Mouse (Mus musculus): ENCODE results near the gene Cfp. TPM values are rescaled to one million over a fixed set of nuclear protein-coding genes. Genes with fewer than 3 reads are reported as not detected.

Cfp gene
- total and polyA plus RNA-seq, 3 experiments: 23.0 to 66.9 (median 26.1) TPM

DNA sequence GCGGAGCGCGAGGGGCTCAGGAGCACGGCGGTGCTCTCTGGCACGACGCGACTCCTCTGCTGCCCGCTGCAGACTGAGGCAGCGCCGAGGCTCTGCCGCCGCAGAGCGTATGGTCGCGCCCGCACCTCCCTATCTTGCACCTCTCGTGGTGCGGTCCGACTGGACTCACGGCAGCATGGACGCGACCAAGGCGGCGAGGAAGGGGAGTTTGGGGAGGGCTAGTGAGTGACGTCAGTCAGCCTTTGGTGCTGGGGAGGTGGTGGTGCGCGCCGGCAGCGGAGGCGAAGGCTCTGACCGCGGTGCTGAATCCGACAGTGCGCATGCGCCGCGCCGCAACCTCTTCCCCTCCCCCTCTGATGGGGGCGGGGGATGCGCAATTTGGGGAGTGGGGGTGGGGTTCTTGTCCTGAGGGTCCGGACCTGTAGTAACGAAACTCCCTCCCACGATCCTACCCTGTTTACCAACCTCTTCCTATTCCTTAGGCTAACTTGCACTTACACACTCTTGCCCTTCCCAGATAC lies 10.5 kb downstream of the Cfp start, which contains the start of gene Syn1:
Gene Syn1, minus strand, starts transcription at position 161 of the 521 bp plus-strand sequence.
- DNase-seq (ENCODE audit: extremely low read depth): peak; percentile 78
- dilution Hi-C loops (cut with MboI; ENCODE audit: extremely low pct_ligation_motif_present, extremely low pct_unique_long_range_greater_than_20kb, low sequenced_read_pairs) (no loop called here), in situ Hi-C loops (cut with MboI; ENCODE audit: low pct_ligation_motif_present, low pct_unique_long_range_greater_than_20kb, low sequenced_read_pairs) (no loop called here)
- peak within 1 kb of the TSS in 2 of 3 experiments; percentile 32 to 64 for H3K4me3 ChIP-seq (replicated peaks in 1 of 3; ENCODE audit: low read depth in 2 of 3, low read length in 2 of 3, poor library complexity in 1 of 3)
- no peaks in the 10 kb centered on the region for H3K9me3 ChIP-seq (replicated peaks; ENCODE audit: low read length)
- H3K27me3 ChIP-seq (replicated peaks): peaks cover 14% of the 10 kb centered on the region
- peak within 1 kb of the TSS; percentile 67 for H3K4me2 ChIP-seq (ENCODE audit: insufficient read depth, low read depth, poor library complexity, severe bottlenecking)
- peak within 1 kb of the TSS; percentile 6; the same call in 1 of the 2 replicates for H3K9ac ChIP-seq (ENCODE audit: insufficient read depth, low read depth)
- H3K36me3 ChIP-seq (replicated peaks in 1 of 2; ENCODE audit: control insufficient read depth in 1 of 2, insufficient read depth in 1 of 2, low read length in 1 of 2): peaks cover 0 to 8% of the 10 kb centered on the region in 2 experiments
- no peak within 1 kb of the TSS for H3K27ac ChIP-seq (ENCODE audit: insufficient read depth, low read depth)
- H3K4me1 ChIP-seq (ENCODE audit: control insufficient read depth in 1 of 2, insufficient read depth in 2 of 2): no peaks in the 10 kb centered on the region; a peak in 1 of 4 replicates
- no peaks in the 10 kb centered on the region for H3K79me2 ChIP-seq (replicated peaks; ENCODE audit: control insufficient read depth, extremely low read depth, insufficient read depth, poor library complexity, severe bottlenecking)
- TF ChIP-seq IRF4 (IDR thresholded peaks at IDR 0.05; ENCODE audit: low read depth, low read length) (0 out of 2 replicates have a peak, but pooled peaks have one; percentile 8), MXI1 (IDR thresholded peaks at IDR 0.05; ENCODE audit: low read depth, low read length) (no peak; the same call in 1 of the 2 replicates), NRF1 (IDR thresholded peaks at IDR 0.05; ENCODE audit: low read depth, low read length) (peak; percentile 89), CHD1 (IDR thresholded peaks at IDR 0.05; ENCODE audit: low read depth, low read length) (peak; percentile 87; the same call in 1 of the 2 replicates), CHD2 (IDR thresholded peaks at IDR 0.05; ENCODE audit: low read length) (peak; percentile 92), TBP (conservative IDR thresholded peaks at IDR 0.05; ENCODE audit: low read depth, low read length) (no peak), NELFE (IDR thresholded peaks at IDR 0.05; ENCODE audit: low read depth, low read length) (no peak)

DNA sequence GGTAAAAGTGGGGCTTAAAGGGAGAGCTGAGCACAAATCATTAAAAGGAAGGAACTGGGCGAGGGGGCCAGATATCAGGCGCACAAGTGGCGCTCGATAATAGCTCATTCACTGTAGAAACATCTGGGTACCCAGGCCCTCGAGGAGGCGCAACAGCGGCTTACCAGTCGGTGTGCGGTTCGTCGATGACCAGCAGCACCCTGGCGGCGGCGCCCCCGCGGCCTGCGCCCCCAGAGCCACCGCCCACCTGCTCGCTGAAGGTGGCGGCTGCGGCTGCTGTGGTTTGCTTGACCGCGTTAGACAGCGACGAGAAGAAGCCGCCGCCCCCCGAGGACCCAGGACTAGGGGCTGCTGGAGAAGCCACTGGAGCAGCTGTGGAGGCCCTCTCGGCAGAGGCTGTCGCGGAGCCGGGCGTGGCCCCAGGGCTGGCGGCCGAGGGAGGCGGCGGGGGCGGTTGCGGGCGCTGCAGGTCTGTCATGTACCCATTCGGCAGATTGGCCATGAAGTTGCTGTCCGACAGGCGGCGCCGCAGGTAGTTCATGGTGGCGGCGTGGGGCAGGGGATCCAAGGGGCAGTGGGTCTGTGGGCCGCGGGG lies 11.0 kb downstream of the Cfp start:
- Histone ChIP-seq H3K27me3 (replicated peaks) (peaks cover 14% of the 10 kb centered on the region), H3K4me1 (ENCODE audit: control insufficient read depth in 1 of 2, insufficient read depth in 2 of 2) (peaks cover 0 to 4% of the 10 kb centered on the region in 2 experiments; a peak in 2 of 4 replicates), H3K79me2 (replicated peaks; ENCODE audit: control insufficient read depth, extremely low read depth, insufficient read depth, poor library complexity, severe bottlenecking) (no peaks in the 10 kb centered on the region), H3K9me3 (replicated peaks; ENCODE audit: low read length) (no peaks in the 10 kb centered on the region), H3K36me3 (replicated peaks in 1 of 2; ENCODE audit: control insufficient read depth in 1 of 2, insufficient read depth in 1 of 2, low read length in 1 of 2) (peaks cover 0 to 3% of the 10 kb centered on the region in 2 experiments), H3K4me2 (ENCODE audit: insufficient read depth, low read depth, poor library complexity, severe bottlenecking) (peak overlapping the region; percentile 67), H3K4me3 (replicated peaks in 1 of 3; ENCODE audit: low read depth in 2 of 3, low read length in 2 of 3, poor library complexity in 1 of 3) (peak overlapping the region in 2 of 3 experiments; percentile 32 to 64), H3K9ac (ENCODE audit: insufficient read depth, low read depth) (peak overlapping the region; percentile 6; the same call in 1 of the 2 replicates), H3K27ac (ENCODE audit: insufficient read depth, low read depth) (no peak overlapping the region)
- TF ChIP-seq CTCF (conservative IDR thresholded peaks at IDR 0.05 in 1 of 2, IDR thresholded peaks at IDR 0.05 in 1 of 2; ENCODE audit: low read depth in 2 of 2, low read length in 2 of 2): peak in 1 of 2 experiments; percentile 25; a peak in 2 of 4 replicates
- TF ChIP-seq BHLHE40 (IDR thresholded peaks at IDR 0.05; ENCODE audit: low read depth, low read length): no peak
- no peak for DNase-seq (ENCODE audit: extremely low read depth)
- dilution Hi-C loops (cut with MboI; ENCODE audit: extremely low pct_ligation_motif_present, extremely low pct_unique_long_range_greater_than_20kb, low sequenced_read_pairs) (no loop called here), in situ Hi-C loops (cut with MboI; ENCODE audit: low pct_ligation_motif_present, low pct_unique_long_range_greater_than_20kb, low sequenced_read_pairs) (no loop called here)

DNA sequence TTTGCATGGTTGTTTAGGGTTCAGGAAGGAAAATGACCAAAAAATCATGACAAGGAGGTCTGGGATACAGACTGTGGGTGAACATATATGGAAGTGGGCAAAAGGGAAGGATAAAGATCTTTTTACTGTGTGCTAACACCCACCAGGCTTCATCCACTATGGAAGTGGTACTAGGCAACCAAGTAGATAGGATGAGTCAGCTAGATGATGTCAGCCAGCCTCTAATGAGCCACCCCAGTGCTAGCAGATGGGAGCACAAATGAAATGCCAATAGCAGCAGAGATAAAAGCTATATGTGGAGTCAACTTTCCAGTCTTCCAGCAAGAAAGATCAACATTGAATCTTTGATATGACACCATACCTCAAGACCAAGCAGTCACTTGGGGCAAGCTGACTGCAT lies 16.3 kb downstream of the Cfp start:
- Histone ChIP-seq H3K4me1 (ENCODE audit: control insufficient read depth in 1 of 2, insufficient read depth in 2 of 2) (peaks cover 5 to 8% of the 10 kb centered on the region in 2 experiments; a peak in 2 of 4 replicates), H3K79me2 (replicated peaks; ENCODE audit: control insufficient read depth, extremely low read depth, insufficient read depth, poor library complexity, severe bottlenecking) (no peaks in the 10 kb centered on the region), H3K27me3 (replicated peaks) (peaks cover 13% of the 10 kb centered on the region), H3K4me3 (replicated peaks in 1 of 3; ENCODE audit: low read depth in 2 of 3, low read length in 2 of 3, poor library complexity in 1 of 3) (no peak overlapping the region), H3K9ac (ENCODE audit: insufficient read depth, low read depth) (no peak overlapping the region), H3K4me2 (ENCODE audit: insufficient read depth, low read depth, poor library complexity, severe bottlenecking) (no peak overlapping the region), H3K9me3 (replicated peaks; ENCODE audit: low read length) (no peaks in the 10 kb centered on the region), H3K27ac (ENCODE audit: insufficient read depth, low read depth) (no peak overlapping the region), H3K36me3 (replicated peaks in 1 of 2; ENCODE audit: control insufficient read depth in 1 of 2, insufficient read depth in 1 of 2, low read length in 1 of 2) (no peaks in the 10 kb centered on the region)
- TF ChIP-seq MYC (IDR thresholded peaks at IDR 0.05; ENCODE audit: low read depth, low read length) (0 out of 2 replicates have a peak, but pooled peaks have one; percentile 10), CTCF (conservative IDR thresholded peaks at IDR 0.05 in 1 of 2, IDR thresholded peaks at IDR 0.05 in 1 of 2; ENCODE audit: low read depth in 2 of 2, low read length in 2 of 2) (no peak), USF1 (IDR thresholded peaks at IDR 0.05; ENCODE audit: low read depth, low read length) (no peak)
- dilution Hi-C loops (cut with MboI; ENCODE audit: extremely low pct_ligation_motif_present, extremely low pct_unique_long_range_greater_than_20kb, low sequenced_read_pairs) (no loop called here), in situ Hi-C loops (cut with MboI; ENCODE audit: low pct_ligation_motif_present, low pct_unique_long_range_greater_than_20kb, low sequenced_read_pairs) (no loop called here)
- DNase-seq (ENCODE audit: extremely low read depth): no peak

Data from CH12.LX (cell line).